7 mouse cellular contexts compared by ENCODE assay signal in the genomic region with DNA sequence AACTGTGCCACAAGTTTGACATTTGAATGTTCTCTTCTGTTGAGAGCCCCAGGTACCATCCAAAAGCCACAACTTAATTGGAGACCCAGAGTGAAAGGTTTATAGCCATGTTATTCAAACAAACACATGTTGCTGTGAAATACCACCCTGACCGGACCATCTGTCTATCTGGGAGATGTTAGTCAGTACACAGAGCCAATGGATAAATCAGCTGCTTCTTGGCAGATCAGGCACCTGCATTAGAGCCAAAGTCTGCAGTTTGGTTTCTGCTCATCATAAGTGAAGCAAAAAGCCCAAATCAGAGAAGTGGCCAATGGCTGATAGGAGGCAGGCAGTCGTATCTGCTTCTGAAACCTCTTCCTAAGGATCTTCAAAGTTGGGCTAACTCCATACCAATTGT.
DNase-seq lines count a peak whose midpoint lies in the region; ATAC-seq lines count a peak whose summit lies in the region.
"Not testable (repeated sequence)": the region's sequence is repeated elsewhere in the genome, so short reads cannot be mapped to it uniquely, and the experiment has no call there.

No protein-coding gene starts in this region.

- H3K36me3 ChIP-seq in forebrain, embryonic 13.5 days (ENCODE audit: poor library complexity, severe bottlenecking); forebrain, embryonic 16.5 days (ENCODE audit: control insufficient read depth, insufficient read depth); hindbrain, embryonic 16.5 days (ENCODE audit: control insufficient read depth, insufficient read depth, low read length): not testable (repeated sequence)

- DNase-seq in cerebellum, postnatal 10 days: peak; percentile 71 to 80
- DNase-seq in layer of hippocampus, adult 9-10 months (ENCODE audit: low spot score): peak; percentile 3
- DNase-seq in layer of hippocampus, postnatal 14 days (ENCODE audit: low spot score in 2 of 2): peak; percentile 8 to 64
- DNase-seq in skeletal muscle tissue, adult 2 months (ENCODE audit: low read depth, low spot score): peak; percentile 19

- 82% methylated on average over 2 of the region's 2 CpGs for WGBS in forebrain, embryonic 13.5 days
- 62% methylated on average over 2 of the region's 2 CpGs for WGBS in forebrain, embryonic 16.5 days
- 86% methylated on average over 2 of the region's 2 CpGs for WGBS in hindbrain, embryonic 16.5 days

- not testable (repeated sequence) for H3K4me3 ChIP-seq in forebrain, embryonic 13.5 days; forebrain, embryonic 16.5 days (replicated peaks; ENCODE audit: low read length); hindbrain, embryonic 16.5 days (ENCODE audit: low read length)

- H3K27me3 ChIP-seq in forebrain, embryonic 13.5 days; forebrain, embryonic 16.5 days (replicated peaks; ENCODE audit: control insufficient read depth, insufficient read depth, low read length); hindbrain, embryonic 16.5 days (replicated peaks; ENCODE audit: control insufficient read depth, insufficient read depth, low read length): not testable (repeated sequence)

- ATAC-seq in forebrain, embryonic 13.5 days: peak; percentile 48; the same call in 1 of the 2 replicates
- ATAC-seq in forebrain, embryonic 16.5 days: peak; percentile 78
- ATAC-seq in hindbrain, embryonic 16.5 days: peak; percentile 65; the same call in 1 of the 2 replicates

- not testable (repeated sequence) for H3K27ac ChIP-seq in forebrain, embryonic 13.5 days; forebrain, embryonic 16.5 days (ENCODE audit: low read length); hindbrain, embryonic 16.5 days (ENCODE audit: low read depth, low read length)

- not testable (repeated sequence) for H3K4me2 ChIP-seq in forebrain, embryonic 13.5 days; forebrain, embryonic 16.5 days (ENCODE audit: low read length); hindbrain, embryonic 16.5 days (ENCODE audit: low read length)

- not testable (repeated sequence) for H3K9ac ChIP-seq in forebrain, embryonic 13.5 days; forebrain, embryonic 16.5 days (replicated peaks; ENCODE audit: low read depth, low read length); hindbrain, embryonic 16.5 days (ENCODE audit: low read depth, low read length)

- not testable (repeated sequence) for H3K4me1 ChIP-seq in forebrain, embryonic 13.5 days; forebrain, embryonic 16.5 days (replicated peaks; ENCODE audit: control insufficient read depth, insufficient read depth, low read length); hindbrain, embryonic 16.5 days (ENCODE audit: control insufficient read depth, insufficient read depth, low read depth, low read length)

- H3K9me3 ChIP-seq in forebrain, embryonic 13.5 days (replicated peaks); forebrain, embryonic 16.5 days (ENCODE audit: control insufficient read depth, low read length); hindbrain, embryonic 16.5 days (ENCODE audit: control insufficient read depth, low read length): not testable (repeated sequence)

Comparison
In these comparisons a context has a peak if more than half of its experiments do, and no peak if none do; other contexts are left out.
1. DNase-seq: peak in every context shown above with its lines; median percentile 76 in cerebellum, postnatal 10 days; 36 in layer of hippocampus, postnatal 14 days; 19 in skeletal muscle tissue, adult 2 months; 3 in layer of hippocampus, adult 9-10 months.